Mouse (Mus musculus): ENCODE measurements around the gene Mx1.
A peak's percentile ranks its signal among the peaks of the same experiment; 100 is the strongest.

Gene Mx1

DNA sequence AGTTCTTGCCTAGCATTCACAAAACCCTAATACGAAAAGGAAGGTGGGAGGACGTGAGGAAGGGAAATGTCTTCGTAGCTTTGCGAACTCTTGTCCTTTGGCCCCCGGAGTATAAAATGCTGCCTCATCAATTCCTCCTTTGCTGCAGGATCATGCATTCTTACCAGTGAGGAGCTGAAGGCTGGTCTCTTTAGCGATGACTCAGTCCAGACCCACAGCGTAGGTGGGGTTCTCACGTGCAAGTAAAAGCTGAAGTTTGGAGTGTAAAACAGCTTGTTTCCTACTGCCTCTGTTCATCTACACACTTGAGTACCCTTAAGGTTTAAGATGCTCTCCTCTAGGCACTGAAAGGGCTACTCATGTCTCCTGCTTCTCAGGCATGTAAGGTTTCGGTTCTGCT lies 20.7 kb downstream of the Mx1 start:
- no peak for DNase-seq

DNA sequence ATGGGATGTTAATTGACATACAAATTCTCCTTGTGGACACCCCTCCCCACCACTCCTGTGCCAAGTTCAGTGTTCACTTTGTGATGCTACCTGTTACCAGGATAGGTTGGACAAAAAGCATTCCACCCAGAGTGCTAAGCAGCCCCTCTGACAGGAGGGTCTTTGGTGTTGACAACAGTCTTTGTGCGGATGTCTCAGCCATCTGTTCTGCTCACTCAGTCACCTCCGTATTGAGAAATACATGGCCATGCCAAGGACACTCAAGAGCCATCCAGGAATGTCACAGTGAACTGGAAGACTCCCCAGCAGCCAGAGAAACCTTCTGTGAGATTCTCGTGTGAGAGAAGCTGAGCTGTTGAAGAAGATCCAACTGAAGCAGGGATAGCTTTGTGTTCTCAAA lies 24.5 kb downstream of the Mx1 start:
- no peak for DNase-seq

DNA sequence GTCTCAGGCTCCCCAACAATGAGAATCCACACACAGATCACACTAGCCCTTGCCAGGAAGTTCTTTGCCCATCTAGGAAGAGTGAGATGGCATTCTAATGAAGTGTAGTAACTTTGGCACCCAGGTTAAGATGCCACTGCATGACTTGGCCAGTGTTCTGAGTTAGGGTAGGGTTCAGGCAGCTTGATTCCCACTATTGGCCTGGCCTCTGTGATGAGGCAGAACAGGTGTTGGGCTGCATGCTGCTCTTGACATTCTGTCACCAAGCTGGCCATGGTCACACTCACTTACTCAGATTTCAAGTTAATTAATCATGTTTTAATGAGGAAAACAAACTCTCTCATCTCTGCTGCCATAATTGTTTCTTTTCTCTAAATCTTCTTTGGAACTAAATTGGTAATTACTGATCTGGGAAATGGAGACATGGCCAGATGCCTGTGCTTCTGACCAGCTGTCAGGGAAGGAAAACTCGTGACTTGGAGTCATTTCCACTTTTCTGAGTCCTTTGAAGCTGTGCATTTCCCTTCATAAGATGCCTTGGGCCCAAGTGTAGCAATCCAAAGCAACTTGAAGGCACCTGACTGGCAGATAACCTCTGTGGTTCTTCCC lies 25.2 kb downstream of the Mx1 start:
- no peak for DNase-seq

DNA sequence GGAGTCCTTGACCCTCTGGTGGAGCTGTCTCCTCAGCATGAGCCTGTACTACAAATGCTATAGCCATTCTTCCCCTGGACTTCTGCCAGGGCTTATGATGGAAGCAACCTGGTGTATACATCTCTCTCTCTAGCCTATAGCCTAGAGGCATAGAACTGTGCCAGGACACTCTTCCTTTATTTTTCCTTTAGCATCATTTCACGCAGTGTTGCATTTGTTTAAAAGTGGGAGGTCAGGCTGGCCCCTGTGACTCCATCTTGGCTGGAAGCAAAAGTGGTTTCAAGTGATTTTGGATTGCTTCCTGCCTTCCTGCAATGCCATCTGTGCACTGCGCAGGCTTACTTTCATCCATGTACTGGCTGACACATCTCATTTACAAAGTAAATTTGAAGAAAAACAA lies 28.5 kb downstream of the Mx1 start:
- DNase-seq = peak; percentile 12 to 13

DNA sequence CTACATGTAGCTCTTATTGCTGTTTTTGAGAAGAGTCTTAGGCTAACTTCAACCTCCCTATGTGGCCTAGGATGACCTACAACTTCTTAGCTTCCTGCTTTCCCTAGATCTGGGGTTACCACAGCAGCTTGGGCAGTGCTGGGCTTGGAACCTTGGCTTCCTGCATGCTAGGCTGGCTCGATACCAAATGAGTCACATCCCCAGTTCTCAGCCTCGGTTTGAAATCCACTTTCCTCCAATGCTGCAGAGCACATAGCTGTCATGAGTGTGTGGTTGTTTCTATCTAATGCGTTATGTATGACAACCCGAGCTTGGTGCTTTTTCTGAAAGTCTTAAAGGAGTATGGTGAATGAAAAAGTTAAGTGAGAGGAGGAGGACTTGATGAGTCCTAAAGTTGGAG lies 31.4 kb downstream of the Mx1 start:
- DNase-seq = peak in 1 of 2 experiments; percentile 4

DNA sequence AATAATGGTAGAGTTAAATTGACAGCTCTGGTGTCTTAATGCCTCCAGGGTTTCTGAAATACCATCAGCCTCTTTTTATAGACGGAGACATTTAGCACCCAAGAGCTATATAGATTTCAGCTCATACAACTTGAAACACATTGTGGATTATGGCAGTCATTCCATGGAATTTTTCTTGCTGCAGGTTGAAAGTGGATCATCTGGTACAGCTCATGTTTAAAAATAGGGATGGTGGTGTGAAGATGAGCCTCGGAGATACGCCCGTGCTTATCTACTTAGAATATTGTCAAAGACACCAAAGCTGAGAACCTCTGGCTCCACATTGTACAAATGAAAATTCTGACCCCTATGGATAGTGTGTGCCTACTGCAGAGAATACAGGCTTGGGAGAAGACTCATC lies 32.6 kb downstream of the Mx1 start:
- DNase-seq = no peak

DNA sequence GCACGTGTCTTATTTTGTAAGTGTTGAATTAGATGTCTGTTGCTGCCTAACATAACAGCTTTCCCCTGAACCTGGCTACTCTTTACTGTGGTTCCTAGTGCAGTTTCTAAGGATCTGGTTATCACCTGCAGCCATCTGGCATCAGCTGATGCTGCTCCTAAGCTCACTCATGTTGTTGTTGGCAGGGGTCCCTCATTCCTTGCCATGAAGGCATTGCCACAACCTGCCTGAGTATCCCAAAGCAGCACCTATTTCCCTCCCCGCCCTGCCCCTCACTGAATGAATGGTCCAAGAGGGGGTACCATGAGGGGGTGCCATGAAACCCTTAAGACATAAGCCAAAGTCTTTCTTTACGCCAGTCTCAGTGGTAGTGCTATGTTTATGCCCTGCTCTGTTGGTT lies 34.7 kb downstream of the Mx1 start:
- no peak for DNase-seq

DNA sequence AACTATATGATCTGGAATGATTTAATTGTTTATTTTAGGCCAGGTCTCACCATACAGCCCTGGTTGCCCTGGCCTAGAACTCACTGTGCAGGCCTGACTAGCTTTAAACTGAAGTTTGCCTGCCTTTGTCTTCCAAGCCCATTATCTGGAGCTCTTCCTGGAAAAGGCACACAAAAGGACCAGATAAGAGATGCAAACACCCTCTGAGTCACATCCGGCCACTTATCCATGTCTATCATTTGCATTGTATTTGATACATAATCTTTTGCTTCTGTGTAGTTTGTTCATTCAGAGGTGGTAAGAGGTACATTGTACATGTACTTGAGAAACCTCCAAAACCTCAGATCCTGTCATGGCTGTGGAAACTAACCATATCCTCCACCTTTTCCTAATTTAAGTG lies 39.1 kb downstream of the Mx1 start:
- no peak for DNase-seq

DNA sequence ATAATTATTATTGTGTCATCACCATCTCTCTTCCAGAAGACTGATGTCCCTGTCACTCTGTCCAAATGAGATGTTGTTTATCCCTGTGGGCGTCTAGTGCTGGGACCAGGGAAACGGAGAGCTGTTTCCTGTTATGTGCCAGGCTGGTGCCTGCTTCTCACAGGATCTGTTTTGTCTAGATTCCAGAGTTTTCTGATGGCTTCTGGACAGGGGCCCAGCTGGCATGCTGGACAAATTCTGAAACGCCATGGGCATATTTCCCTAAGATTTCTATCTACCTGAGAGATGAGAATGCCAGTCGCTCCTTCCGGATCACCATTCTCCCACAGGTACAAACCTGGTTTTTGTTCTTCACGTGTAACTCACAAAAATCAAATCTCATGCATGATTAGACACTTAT lies 41.0 kb downstream of the Mx1 start:
- DNase-seq = no peak

DNA sequence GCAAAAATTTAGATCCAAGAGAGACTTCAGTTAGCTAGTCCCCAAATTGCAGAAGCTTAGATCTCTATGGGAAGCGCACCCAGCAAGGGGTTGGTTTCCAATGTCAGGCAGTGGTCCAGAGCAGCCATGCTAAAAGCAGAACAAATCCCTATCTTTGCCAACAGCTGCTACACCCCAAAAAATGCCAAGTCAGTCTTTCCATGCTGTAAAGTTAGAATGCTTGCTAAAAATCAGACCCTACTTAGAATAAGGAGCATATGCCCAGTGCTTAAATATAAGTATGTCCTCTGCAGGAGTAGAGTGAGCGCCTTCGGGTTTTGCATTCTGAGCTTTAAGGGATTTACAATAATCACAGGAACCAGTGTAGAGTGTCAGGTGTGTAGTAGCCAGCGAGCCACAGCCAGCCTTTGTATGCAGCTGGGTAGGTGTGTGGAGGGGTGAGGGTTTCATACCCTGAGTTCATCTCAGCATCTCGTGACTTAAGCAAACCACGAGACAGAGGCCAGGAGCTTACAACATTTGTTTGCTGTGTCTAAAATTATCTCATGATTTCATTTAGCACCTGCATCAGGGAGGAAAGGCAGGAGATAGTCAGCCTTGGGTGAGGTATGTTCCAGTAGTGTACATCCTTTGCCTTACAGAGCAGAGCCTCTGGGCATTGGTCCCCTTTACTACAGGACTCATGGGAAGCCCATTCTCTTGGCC lies 43.8 kb downstream of the Mx1 start:
- DNase-seq = no peak

DNA sequence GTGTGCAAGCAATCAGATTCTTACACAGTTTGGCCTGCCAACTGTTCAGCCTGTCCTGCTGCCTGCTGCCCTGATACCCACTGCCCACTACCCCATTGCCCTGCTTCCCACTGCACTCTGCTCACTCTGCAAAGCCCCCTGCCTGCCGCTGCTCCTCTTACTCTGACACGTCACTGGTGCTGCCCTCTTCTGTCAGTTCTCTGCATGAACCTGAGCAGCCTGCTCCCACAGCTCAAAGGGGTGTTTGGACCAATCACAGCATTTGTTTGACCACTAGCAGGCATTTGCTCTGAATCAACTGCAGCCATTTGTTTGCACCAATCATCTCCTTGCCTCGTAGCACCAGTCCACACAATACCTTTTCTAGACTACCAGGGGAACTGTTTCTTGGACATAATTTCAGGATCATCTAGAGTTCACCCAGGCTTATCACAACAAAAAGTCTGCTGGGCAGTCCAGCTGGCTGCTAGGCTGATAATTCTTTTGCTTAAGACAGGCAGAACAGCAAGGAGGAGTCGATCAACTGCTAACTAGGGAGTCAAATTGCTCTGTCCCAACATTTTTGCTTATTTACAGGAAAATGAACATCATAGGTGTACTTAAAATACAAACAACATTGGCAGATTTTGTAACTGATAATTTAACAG lies 44.7 kb downstream of the Mx1 start:
- DNase-seq = peak; percentile 6 to 19

DNA sequence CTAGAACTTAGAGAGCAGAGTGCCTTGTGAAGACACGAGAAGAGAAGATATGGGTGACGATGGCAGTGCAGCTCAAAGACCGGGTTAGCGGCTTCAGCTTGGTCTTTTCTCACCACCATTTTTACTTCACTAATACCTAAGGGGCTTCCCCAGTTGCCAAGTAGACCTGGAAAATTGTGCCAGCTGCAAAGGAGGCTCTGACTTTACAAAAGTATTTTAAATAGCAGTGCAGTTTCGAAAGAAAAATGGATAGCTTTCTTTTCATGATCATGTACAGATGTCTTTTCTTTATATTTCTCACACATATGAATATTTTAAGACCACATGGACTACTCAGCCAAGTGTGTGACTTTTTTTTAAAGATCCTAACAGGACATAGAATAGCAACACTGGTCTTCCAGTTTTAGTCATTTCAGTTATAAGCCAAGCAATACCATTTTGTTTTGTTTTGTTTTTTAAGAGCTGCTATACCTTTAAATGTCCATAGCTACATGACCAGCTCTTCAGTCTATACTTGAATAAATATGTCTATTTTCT lies 57.2 kb downstream of the Mx1 start:
- no peak for DNase-seq

DNA sequence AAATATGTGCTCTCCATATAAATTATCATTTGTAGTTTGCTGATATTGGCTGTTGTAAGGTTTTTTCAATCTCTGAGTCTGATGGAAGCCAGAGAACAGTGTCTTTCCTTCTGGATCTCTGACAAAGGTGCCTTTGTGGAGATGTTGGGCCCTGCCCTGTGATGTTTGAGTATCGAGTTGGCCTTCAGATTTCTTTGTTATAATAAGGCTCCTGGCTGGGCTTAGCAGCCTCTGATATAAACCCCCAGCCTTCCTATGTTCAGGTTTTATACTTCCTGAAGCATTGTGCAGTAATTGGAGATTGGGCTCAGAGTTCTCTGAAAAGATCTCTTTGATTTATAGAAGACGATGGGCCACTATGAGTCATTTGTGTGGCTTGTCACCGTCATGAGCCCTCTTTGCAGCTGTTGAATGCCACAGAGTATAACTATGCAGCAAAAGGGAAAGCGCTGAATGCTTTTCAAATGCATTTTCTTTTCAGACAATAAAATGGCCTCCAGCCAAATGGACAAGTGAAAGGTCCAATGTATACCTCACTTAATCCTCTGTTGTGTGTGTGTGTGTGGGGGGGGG lies 60.4 kb downstream of the Mx1 start:
- DNase-seq = no peak

DNA sequence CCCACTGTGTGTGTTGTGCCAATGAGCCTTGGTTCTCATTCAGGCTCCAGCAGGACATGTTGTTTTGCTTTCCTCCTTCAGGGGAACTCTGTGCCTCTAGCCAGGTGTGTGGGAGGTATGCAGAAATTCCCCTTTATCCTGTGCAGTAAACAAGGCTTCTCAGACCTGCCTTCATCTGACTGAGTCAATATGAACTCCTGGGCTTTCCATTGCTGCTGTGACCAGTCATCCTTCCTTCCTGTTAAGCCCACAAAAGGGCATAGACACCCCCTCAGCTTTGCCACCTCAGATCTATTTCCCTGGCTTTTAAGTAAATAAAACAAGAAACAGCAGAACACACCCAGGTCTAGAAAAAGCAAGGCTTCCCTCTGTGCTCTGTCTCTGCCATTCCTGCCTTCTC lies 61.0 kb downstream of the Mx1 start:
- DNase-seq = no peak

DNA sequence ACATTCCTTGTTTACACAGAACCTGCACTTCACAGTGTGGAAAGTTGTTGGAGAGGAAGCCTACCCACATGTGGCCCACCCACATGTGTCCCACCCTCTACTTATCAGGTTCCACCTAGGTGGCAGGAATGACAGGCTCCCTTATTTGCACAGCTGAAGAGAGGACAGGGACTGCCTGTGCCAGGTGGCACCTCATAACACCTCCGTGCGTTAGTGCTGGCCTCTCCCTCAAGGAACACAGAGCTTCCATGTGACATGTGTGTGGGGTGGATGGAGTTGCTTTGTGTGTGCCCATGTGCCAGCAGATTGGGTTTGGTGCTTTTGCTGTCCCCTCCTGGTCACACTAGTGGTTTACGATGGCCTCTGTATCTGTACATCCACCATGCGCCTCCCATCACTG lies 62.7 kb downstream of the Mx1 start:
- DNase-seq = no peak

DNA sequence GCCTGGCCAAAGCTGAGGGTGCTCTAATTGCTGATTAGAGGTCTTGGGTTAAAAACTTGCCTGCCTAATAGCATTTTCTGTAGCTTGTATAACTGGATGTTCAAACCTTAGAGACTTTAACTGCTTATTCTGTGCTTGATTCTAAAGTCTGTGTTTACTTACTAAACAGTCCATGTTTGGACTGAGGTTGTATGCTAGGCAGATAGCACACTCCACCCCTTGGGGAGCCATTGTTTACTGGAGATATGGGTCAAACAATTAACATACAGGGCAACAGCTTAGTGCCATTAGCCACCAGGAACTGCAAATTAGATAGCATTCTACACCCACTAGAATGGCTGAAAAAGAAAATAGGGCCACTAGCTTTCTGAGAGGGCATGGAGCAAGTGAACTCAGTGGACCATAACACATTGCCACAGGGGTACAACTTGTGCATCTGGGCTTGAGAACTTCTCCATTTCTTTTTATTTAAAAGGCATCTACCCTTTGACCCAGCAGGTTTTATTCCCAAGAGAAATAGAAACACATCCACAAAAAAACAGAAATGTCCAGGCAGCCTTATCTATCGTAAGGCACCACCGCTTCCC lies 64.7 kb downstream of the Mx1 start:
- no peak for DNase-seq
